Comparison of ENCODE assay signal across 7 mouse cellular contexts in the genomic region with DNA sequence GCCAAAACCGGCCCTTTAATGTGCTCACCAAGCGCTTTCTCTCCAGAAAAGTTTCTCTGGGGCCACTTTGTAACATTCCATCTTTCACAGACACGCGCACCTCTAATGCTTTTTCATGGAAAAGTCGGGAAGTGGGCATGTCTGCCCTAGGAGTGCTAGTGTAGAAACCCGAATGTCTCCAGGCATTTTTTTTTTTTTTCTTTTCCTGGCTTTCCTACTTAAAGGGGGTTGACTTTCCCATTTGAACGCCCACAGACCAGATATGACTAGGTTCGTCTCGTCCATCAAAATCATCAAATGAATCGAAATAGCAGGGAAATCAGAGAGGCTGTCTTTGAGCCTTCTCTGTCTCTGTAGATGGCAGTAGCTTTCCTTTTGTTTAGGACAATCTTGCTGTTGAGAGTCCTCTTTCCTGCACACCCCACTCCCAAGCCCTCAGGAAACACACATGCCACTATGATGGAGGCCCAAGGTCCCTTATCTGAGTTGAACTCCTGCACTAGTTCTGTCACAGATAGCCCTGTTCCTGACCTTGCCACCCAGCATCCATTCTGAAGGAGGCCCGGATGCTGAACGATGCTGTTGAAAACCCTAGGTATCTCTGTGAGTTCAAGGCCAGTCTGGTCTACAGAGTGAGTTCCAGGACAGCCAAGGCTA. TPM values are rescaled to one million over a fixed set of nuclear protein-coding genes. Genes with fewer than 3 reads are reported as not detected.
A peak's percentile ranks its signal among the peaks of the same experiment; 100 is the strongest.
DNase-seq lines count a peak whose midpoint lies in the region; ATAC-seq and TF ChIP-seq lines count a peak whose summit lies in the region.

No protein-coding gene starts in this region.

- H3K4me3 ChIP-seq in cortical plate, adult 2 months (ENCODE audit: insufficient read depth, low read length): peak overlapping the region; percentile 55
- peak overlapping the region; percentile 72 for H3K4me3 ChIP-seq in heart, embryonic 15.5 days
- H3K4me3 ChIP-seq in liver, embryonic 13.5 days (replicated peaks): peak overlapping the region; percentile 88
- H3K4me3 ChIP-seq in neural tube, embryonic 13.5 days: peak overlapping the region; percentile 99

- no peak for ATAC-seq in heart, embryonic 15.5 days (replicated peaks; ENCODE audit: insufficient number of reproducible peaks, insufficient read depth, low FRiP score, low read depth)
- ATAC-seq in liver, embryonic 13.5 days (ENCODE audit: low read depth): peak; percentile 60
- ATAC-seq in neural tube, embryonic 13.5 days (ENCODE audit: low read depth): no peak
- ATAC-seq in monocyte, adult 5-6 weeks (replicated peaks; ENCODE audit: insufficient number of reproducible peaks, low FRiP score, low TSS enrichment, poor library complexity, severe bottlenecking): no peak

- peaks cover 3% of the 10 kb centered on the region; the same call in 1 of the 2 replicates for H3K36me3 ChIP-seq in heart, embryonic 15.5 days
- peaks cover 23% of the 10 kb centered on the region for H3K36me3 ChIP-seq in liver, embryonic 13.5 days
- peaks cover 8% of the 10 kb centered on the region; the same call in 1 of the 2 replicates for H3K36me3 ChIP-seq in neural tube, embryonic 13.5 days

- H3K9me3 ChIP-seq in heart, embryonic 15.5 days (replicated peaks): no peaks in the 10 kb centered on the region
- no peaks in the 10 kb centered on the region for H3K9me3 ChIP-seq in liver, embryonic 13.5 days (replicated peaks)
- no peaks in the 10 kb centered on the region for H3K9me3 ChIP-seq in neural tube, embryonic 13.5 days

- DNase-seq in urinary bladder, postnatal 25 days (ENCODE audit: low spot score): peak; percentile 15
- no peak for DNase-seq in urinary bladder, postnatal 14 days (ENCODE audit: low spot score)
- DNase-seq in liver, embryonic 13.5 days: peak; percentile 59

- no peak for TF ChIP-seq CTCF in cortical plate, adult 2 months (IDR thresholded peaks at IDR 0.05; ENCODE audit: extremely low read depth, insufficient read depth, low read length)

- H3K4me2 ChIP-seq in heart, embryonic 15.5 days: peak overlapping the region; percentile 78
- peak overlapping the region; percentile 94 for H3K4me2 ChIP-seq in liver, embryonic 13.5 days
- H3K4me2 ChIP-seq in neural tube, embryonic 13.5 days: peak overlapping the region; percentile 67

- H3K27ac ChIP-seq in cortical plate, adult 2 months (ENCODE audit: insufficient read depth, low read length): peak overlapping the region; percentile 69
- H3K27ac ChIP-seq in heart, embryonic 15.5 days: peak overlapping the region; percentile 97
- peak overlapping the region; percentile 99 for H3K27ac ChIP-seq in liver, embryonic 13.5 days
- peak overlapping the region; percentile 97 for H3K27ac ChIP-seq in neural tube, embryonic 13.5 days (replicated peaks)

- 8% methylated on average over 12 of the region's 12 CpGs for WGBS in heart, embryonic 15.5 days
- 4% methylated on average over 12 of the region's 12 CpGs for WGBS in liver, embryonic 13.5 days (ENCODE audit: insufficient replicate concordance)
- 23% methylated on average over 12 of the region's 12 CpGs for WGBS in neural tube, embryonic 13.5 days

- no peaks in the 10 kb centered on the region; the same call in 1 of the 2 replicates for H3K4me1 ChIP-seq in cortical plate, adult 2 months (ENCODE audit: control insufficient read depth, insufficient read depth, low read length)
- H3K4me1 ChIP-seq in heart, embryonic 15.5 days (replicated peaks): peaks cover 20% of the 10 kb centered on the region
- peaks cover 52% of the 10 kb centered on the region for H3K4me1 ChIP-seq in liver, embryonic 13.5 days (replicated peaks)
- peaks cover 23% of the 10 kb centered on the region for H3K4me1 ChIP-seq in neural tube, embryonic 13.5 days (replicated peaks)

- peak overlapping the region; percentile 57 for H3K9ac ChIP-seq in heart, embryonic 15.5 days
- peak overlapping the region; percentile 77 for H3K9ac ChIP-seq in liver, embryonic 13.5 days
- H3K9ac ChIP-seq in neural tube, embryonic 13.5 days: peak overlapping the region; percentile 75

- TF ChIP-seq POLR2A in cortical plate, adult 2 months (IDR thresholded peaks at IDR 0.05; ENCODE audit: extremely low read depth, insufficient read depth, low read length): no peak

- H3K27me3 ChIP-seq in heart, embryonic 15.5 days: no peaks in the 10 kb centered on the region
- H3K27me3 ChIP-seq in liver, embryonic 13.5 days: no peaks in the 10 kb centered on the region
- no peaks in the 10 kb centered on the region for H3K27me3 ChIP-seq in neural tube, embryonic 13.5 days

RNA-seq across cellular contexts. Expression of a gene that starts 0.8 kb away (rescaled TPM):
- polyA plus RNA-seq in cortical plate, adult 2 months (2012; rRNA removed): 115 and 131 TPM in 2 replicates
- polyA plus RNA-seq in heart, embryonic 15.5 days (2015; fragmentation: Nextera tagmentation; extraction: Ambion mirVana): 134 and 152 TPM in 2 replicates
- 159 and 203 TPM in 2 replicates for polyA plus RNA-seq in liver, embryonic 13.5 days (2015; fragmentation: Nextera tagmentation; extraction: Ambion mirVana)
- 195 and 229 TPM in 2 replicates for polyA plus RNA-seq in neural tube, embryonic 13.5 days (2015; fragmentation: Nextera tagmentation; extraction: Ambion mirVana)
- 123 to 188 TPM (median 151 TPM) in 3 replicates for total RNA-seq in monocyte, adult 5-6 weeks (2017)

RNA-seq across cellular contexts. Expression of a gene that starts 44.1 kb away (rescaled TPM):
- polyA plus RNA-seq in cortical plate, adult 2 months (2012; rRNA removed): 0.96 and 1.3 TPM in 2 replicates
- polyA plus RNA-seq in heart, embryonic 15.5 days (2015; fragmentation: Nextera tagmentation; extraction: Ambion mirVana): 0.55 and 3.0 TPM in 2 replicates
- 0.16 and 0.22 TPM in 2 replicates for polyA plus RNA-seq in liver, embryonic 13.5 days (2015; fragmentation: Nextera tagmentation; extraction: Ambion mirVana)
- polyA plus RNA-seq in neural tube, embryonic 13.5 days (2015; fragmentation: Nextera tagmentation; extraction: Ambion mirVana): 1.6 and 1.7 TPM in 2 replicates
- not detected in 3 replicates for total RNA-seq in monocyte, adult 5-6 weeks (2017)
